ENCODE assay signal across 9 mouse cellular contexts in the genomic region with DNA sequence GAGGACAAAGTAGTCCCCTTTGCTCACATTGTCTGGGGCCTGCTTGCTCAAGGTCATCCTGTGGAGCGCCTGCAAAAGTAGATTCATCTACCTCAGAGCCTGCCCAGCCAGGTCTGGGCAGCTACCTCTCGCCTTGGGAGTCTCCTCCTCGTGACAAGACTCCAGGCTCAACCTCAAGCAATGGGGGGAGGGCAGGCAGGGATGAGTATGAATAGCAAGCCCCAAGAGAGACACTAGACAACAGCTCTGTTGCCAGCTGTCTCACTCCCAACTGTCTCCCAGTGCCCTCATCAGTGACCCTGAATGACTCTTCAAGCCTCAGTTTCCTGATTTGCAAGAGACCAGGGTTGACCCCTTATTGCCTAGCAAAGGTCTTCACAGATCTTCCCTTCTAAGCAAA. TPM values are rescaled to one million over a fixed set of nuclear protein-coding genes. Genes with fewer than 3 reads are reported as not detected.
A peak's percentile ranks its signal among the peaks of the same experiment; 100 is the strongest.
DNase-seq lines count a peak whose midpoint lies in the region; ATAC-seq lines count a peak whose summit lies in the region.
"Had no signal": no experiment of that assay in that cellular context is flagged by ENCODE, and none has a peak within 500 bp of the region (broad histone marks: within the 10 kb centered on the region; RNA-seq: fewer than 3 reads in every experiment).

No protein-coding gene starts in this region.

- peak overlapping the region; percentile 68 for H3K4me3 ChIP-seq in erythroblast, embryonic 14.5 days (replicated peaks)
- no peak overlapping the region for H3K4me3 ChIP-seq in midbrain, embryonic 15.5 days

- DNase-seq in urinary bladder, adult 2 months (ENCODE audit: low spot score): peak; percentile 18
- no peak for DNase-seq in urinary bladder, postnatal 4 days (ENCODE audit: low spot score in 2 of 2)
- peak; percentile 62 for DNase-seq in liver

- no peak for ATAC-seq in erythroblast, adult 5-6 weeks (replicated peaks; ENCODE audit: low FRiP score, poor library complexity, severe bottlenecking)
- no peak for ATAC-seq in CD4-positive, CD25-positive, alpha-beta regulatory T cell, adult 4 months
- no peak for ATAC-seq in inflammation-experienced regulatory T-cells, adult 6 months
- no peak for ATAC-seq in midbrain, embryonic 15.5 days (replicated peaks)

- H3K4me2 ChIP-seq in midbrain, embryonic 15.5 days: no peak overlapping the region

- H3K4me1 ChIP-seq in erythroblast, embryonic 14.5 days (ENCODE audit: control insufficient read depth): peaks cover 75% of the 10 kb centered on the region
- H3K4me1 ChIP-seq in midbrain, embryonic 15.5 days: peaks cover 10% of the 10 kb centered on the region

- no peak overlapping the region for H3K27ac ChIP-seq in midbrain, embryonic 15.5 days

- H3K9me3 ChIP-seq in erythroblast, embryonic 14.5 days (ENCODE audit: control insufficient read depth, low read length): no peaks in the 10 kb centered on the region
- H3K9me3 ChIP-seq in midbrain, embryonic 15.5 days: no peaks in the 10 kb centered on the region

- H3K36me3 ChIP-seq in erythroblast, embryonic 14.5 days (ENCODE audit: control insufficient read depth): peaks cover 38% of the 10 kb centered on the region
- no peaks in the 10 kb centered on the region for H3K36me3 ChIP-seq in midbrain, embryonic 15.5 days (replicated peaks)

- 50% methylated on average over 3 of the region's 3 CpGs for WGBS in midbrain, embryonic 15.5 days

- H3K27me3 ChIP-seq in erythroblast, embryonic 14.5 days (ENCODE audit: control insufficient read depth): no peaks in the 10 kb centered on the region
- H3K27me3 ChIP-seq in midbrain, embryonic 15.5 days (replicated peaks): no peaks in the 10 kb centered on the region

- no peak overlapping the region for H3K9ac ChIP-seq in midbrain, embryonic 15.5 days

RNA-seq across cellular contexts. Expression of a gene that starts 11.9 kb away (rescaled TPM):
- 90.0 and 90.9 TPM in 2 replicates for polyA plus RNA-seq in erythroblast, embryonic 14.5 days (2012)
- 263 and 307 TPM in 2 replicates for total RNA-seq in erythroblast, adult 5-6 weeks (2015; ENCODE audit: low replicate concordance)
- 530 and 535 TPM in 2 replicates for total RNA-seq in erythroblast, adult 5-6 weeks (2017; ENCODE audit: low replicate concordance)
- polyA plus RNA-seq in urinary bladder, adult 2 months (2012; rRNA removed): 22.0 and 23.6 TPM in 2 replicates
- not detected for polyA plus RNA-seq in CD4-positive, CD25-positive, alpha-beta regulatory T cell, adult 4 months (2017; shearing (Covaris generic))
- not detected for polyA plus RNA-seq in inflammation-experienced regulatory T-cells, adult 6 months (2017; shearing (Covaris generic))
- polyA plus RNA-seq in midbrain, embryonic 15.5 days (2015; fragmentation: Nextera tagmentation; extraction: Ambion mirVana): 24.5 and 29.2 TPM in 2 replicates

RNA-seq across cellular contexts. Expression of a gene that starts 11.9 kb away (rescaled TPM):
- not detected in 2 replicates for polyA plus RNA-seq in erythroblast, embryonic 14.5 days (2012)
- not detected in 2 replicates for total RNA-seq in erythroblast, adult 5-6 weeks (2015; ENCODE audit: low replicate concordance)
- total RNA-seq in erythroblast, adult 5-6 weeks (2017; ENCODE audit: low replicate concordance): not detected in 2 replicates
- polyA plus RNA-seq in urinary bladder, adult 2 months (2012; rRNA removed): 3.8 and 4.2 TPM in 2 replicates
- under 1 TPM; 0.29 to 0.31 TPM for polyA plus RNA-seq in CD4-positive, CD25-positive, alpha-beta regulatory T cell, adult 4 months (2017; shearing (Covaris generic))
- under 1 TPM in 1 of 3 experiments, not detected in 2; 0.21 TPM for polyA plus RNA-seq in inflammation-experienced regulatory T-cells, adult 6 months (2017; shearing (Covaris generic))
- polyA plus RNA-seq in midbrain, embryonic 15.5 days (2015; fragmentation: Nextera tagmentation; extraction: Ambion mirVana): 1.7 and 3.2 TPM in 2 replicates
- total RNA-seq: monocyte, adult 5-6 weeks had no signal

RNA-seq across cellular contexts. Expression of a gene that starts 28.0 kb away (rescaled TPM):
- 11.1 and 13.7 TPM in 2 replicates for polyA plus RNA-seq in erythroblast, embryonic 14.5 days (2012)
- total RNA-seq in erythroblast, adult 5-6 weeks (2015; ENCODE audit: low replicate concordance): 1.7 and 12.1 TPM in 2 replicates
- 9.3 and 18.5 TPM in 2 replicates for total RNA-seq in erythroblast, adult 5-6 weeks (2017; ENCODE audit: low replicate concordance)
- polyA plus RNA-seq in urinary bladder, adult 2 months (2012; rRNA removed): 38.6 and 41.9 TPM in 2 replicates
- polyA plus RNA-seq in CD4-positive, CD25-positive, alpha-beta regulatory T cell, adult 4 months (2017; shearing (Covaris generic)): not detected
- polyA plus RNA-seq in inflammation-experienced regulatory T-cells, adult 6 months (2017; shearing (Covaris generic)): not detected
- 25.8 and 27.1 TPM in 2 replicates for polyA plus RNA-seq in midbrain, embryonic 15.5 days (2015; fragmentation: Nextera tagmentation; extraction: Ambion mirVana)
- total RNA-seq: monocyte, adult 5-6 weeks had no signal

RNA-seq across cellular contexts. Expression of a gene that starts 33.0 kb away (rescaled TPM):
- polyA plus RNA-seq in erythroblast, embryonic 14.5 days (2012): 1,886 and 6,516 TPM in 2 replicates
- total RNA-seq in erythroblast, adult 5-6 weeks (2015; ENCODE audit: low replicate concordance): 939 and 1,145 TPM in 2 replicates
- 1,067 and 1,257 TPM in 2 replicates for total RNA-seq in erythroblast, adult 5-6 weeks (2017; ENCODE audit: low replicate concordance)
- polyA plus RNA-seq in urinary bladder, adult 2 months (2012; rRNA removed): 2,402 and 3,491 TPM in 2 replicates
- polyA plus RNA-seq in CD4-positive, CD25-positive, alpha-beta regulatory T cell, adult 4 months (2017; shearing (Covaris generic)): 1,000 to 10,000 TPM; 2,170 to 2,387 TPM
- polyA plus RNA-seq in inflammation-experienced regulatory T-cells, adult 6 months (2017; shearing (Covaris generic)): 1,000 to 10,000 TPM; 1,678 to 2,599 (median 2,226) TPM
- polyA plus RNA-seq in midbrain, embryonic 15.5 days (2015; fragmentation: Nextera tagmentation; extraction: Ambion mirVana): 1,452 and 1,467 TPM in 2 replicates

Comparison
In these comparisons a context has a peak if more than half of its experiments do, and no peak if none do; other contexts are left out.
1. DNase-seq: peak in urinary bladder, adult 2 months (single experiment) and liver (single experiment); none in urinary bladder, postnatal 4 days (0 of 2).
2. RNA of a gene that starts 11.9 kb away (polyA plus RNA-seq): 90.0 to 90.9 TPM in erythroblast, embryonic 14.5 days, 24.5 to 29.2 TPM in midbrain, embryonic 15.5 days and 22.0 to 23.6 TPM in urinary bladder, adult 2 months; not detected in inflammation-experienced regulatory T-cells, adult 6 months and not detected in CD4-positive, CD25-positive, alpha-beta regulatory T cell, adult 4 months; every median in the first group is over 10 times any median in the second.